Mouse (Mus musculus): ENCODE data around the gene Trabd2b. TPM values are rescaled to one million over a fixed set of nuclear protein-coding genes. Genes with fewer than 3 reads are reported as not detected.

Trabd2b gene
- 0.97 and 1.2 TPM in 2 replicates for polyA plus RNA-seq (2015; fragmentation: Nextera tagmentation; extraction: Ambion mirVana)

DNA sequence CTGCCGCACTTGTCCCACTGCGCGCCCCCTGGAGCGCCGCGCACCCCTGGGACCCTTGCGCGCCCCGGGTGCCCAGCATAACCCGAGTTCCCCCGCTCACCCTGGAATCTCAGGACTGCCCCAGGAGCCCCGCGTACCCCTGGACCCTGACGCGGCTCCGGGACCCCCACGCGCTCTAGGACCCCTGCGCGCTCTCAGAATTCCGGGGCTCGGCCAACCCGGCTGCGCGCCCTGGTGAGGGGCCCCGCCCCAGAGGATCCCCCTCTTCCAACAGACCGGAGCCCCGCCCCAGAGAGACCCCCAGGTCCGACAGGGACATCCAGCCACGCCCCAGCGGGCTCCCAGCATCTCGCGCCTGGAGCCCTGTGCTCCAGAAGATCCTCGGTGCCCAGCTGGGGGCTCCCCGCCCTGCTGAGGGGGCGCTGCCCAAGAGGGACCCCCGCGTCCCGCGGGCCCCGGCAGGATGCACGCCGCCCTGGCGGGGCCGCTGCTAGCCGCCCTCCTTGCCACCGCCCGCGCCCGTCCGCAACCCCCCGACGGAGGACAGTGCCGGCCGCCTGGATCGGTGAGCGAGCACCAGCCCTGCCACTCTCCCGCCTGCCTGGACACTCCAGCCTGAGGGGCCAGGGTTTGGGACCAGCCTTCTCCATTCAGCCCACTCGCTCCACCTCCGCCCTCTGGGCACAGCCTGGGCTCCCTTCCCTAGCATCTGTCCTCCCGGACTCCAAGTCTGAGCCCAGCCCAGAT lies at the start of gene Trabd2b:
Gene Trabd2b, plus strand, starts transcription at position 370 of the 747 bp plus-strand sequence.
- H3K9me3 ChIP-seq (replicated peaks; ENCODE audit: control insufficient read depth, low read length) = no peaks in the 10 kb centered on the region
- peaks cover 2% of the 10 kb centered on the region; the same call in 1 of the 2 replicates for H3K4me1 ChIP-seq (ENCODE audit: control insufficient read depth, insufficient read depth, low read length)
- H3K9ac ChIP-seq (ENCODE audit: low read length) = peak within 1 kb of the TSS; percentile 80
- ATAC-seq (ENCODE audit: insufficient read depth, low FRiP score) = peak; percentile 48
- peak within 1 kb of the TSS; percentile 73 for H3K4me3 ChIP-seq (replicated peaks; ENCODE audit: low read length)
- peak within 1 kb of the TSS; percentile 79 for H3K27ac ChIP-seq (ENCODE audit: low read length)
- no peaks in the 10 kb centered on the region for H3K36me3 ChIP-seq (ENCODE audit: control insufficient read depth, insufficient read depth, low read length)
- H3K27me3 ChIP-seq (ENCODE audit: control insufficient read depth, insufficient read depth, low read length) = peaks cover 7% of the 10 kb centered on the region; the same call in 1 of the 2 replicates
- under 1% methylated on average over 60 of the region's 61 CpGs for WGBS
- H3K4me2 ChIP-seq (ENCODE audit: low read depth, low read length) = peak within 1 kb of the TSS; percentile 89

GRCm38 (mm10) chr4:114357420-114357819 lies 49.1 kb upstream of the Trabd2b start:
- Histone ChIP-seq H3K4me2 (ENCODE audit: low read depth, low read length) (no peak overlapping the region), H3K27me3 (ENCODE audit: control insufficient read depth, insufficient read depth, low read length) (no peaks in the 10 kb centered on the region), H3K9ac (ENCODE audit: low read length) (no peak overlapping the region), H3K27ac (ENCODE audit: low read length) (no peak overlapping the region), H3K36me3 (ENCODE audit: control insufficient read depth, insufficient read depth, low read length) (no peaks in the 10 kb centered on the region), H3K4me3 (replicated peaks; ENCODE audit: low read length) (no peak overlapping the region), H3K4me1 (ENCODE audit: control insufficient read depth, insufficient read depth, low read length) (no peaks in the 10 kb centered on the region), H3K9me3 (replicated peaks; ENCODE audit: control insufficient read depth, low read length) (no peaks in the 10 kb centered on the region)
- 20% methylated on average over 4 of the region's 4 CpGs for WGBS
- ATAC-seq (ENCODE audit: insufficient read depth, low FRiP score) = no peak

DNA sequence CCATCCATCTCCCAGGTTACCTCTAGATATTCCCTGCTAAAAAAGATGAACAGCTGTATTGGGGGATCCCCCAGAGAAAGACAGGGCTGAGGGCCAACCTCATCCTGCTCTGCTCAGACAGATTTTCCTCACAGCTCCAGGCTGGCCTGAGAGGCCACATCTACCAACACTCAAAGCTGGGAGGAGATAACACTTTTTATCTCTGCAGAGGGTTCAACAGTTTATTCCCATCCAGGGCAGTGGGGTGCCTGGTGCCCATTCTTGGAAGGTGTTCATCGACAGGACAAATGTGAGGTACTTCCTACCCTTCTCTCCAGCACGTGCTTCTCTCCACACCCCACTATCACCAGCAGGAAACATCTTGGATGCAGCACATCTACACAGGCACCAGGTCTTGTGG lies 47.6 kb upstream of the Trabd2b start:
- Histone ChIP-seq H3K4me3 (replicated peaks; ENCODE audit: low read length) (no peak overlapping the region), H3K4me1 (ENCODE audit: control insufficient read depth, insufficient read depth, low read length) (no peaks in the 10 kb centered on the region), H3K27ac (ENCODE audit: low read length) (no peak overlapping the region), H3K9ac (ENCODE audit: low read length) (no peak overlapping the region), H3K27me3 (ENCODE audit: control insufficient read depth, insufficient read depth, low read length) (no peaks in the 10 kb centered on the region), H3K4me2 (ENCODE audit: low read depth, low read length) (no peak overlapping the region), H3K36me3 (ENCODE audit: control insufficient read depth, insufficient read depth, low read length) (no peaks in the 10 kb centered on the region), H3K9me3 (replicated peaks; ENCODE audit: control insufficient read depth, low read length) (no peaks in the 10 kb centered on the region)
- WGBS = 60% methylated on average over 2 of the region's 2 CpGs
- ATAC-seq (ENCODE audit: insufficient read depth, low FRiP score) = no peak

- ATAC-seq (ENCODE audit: insufficient read depth, low FRiP score) = no peak
- H3K9me3 ChIP-seq (replicated peaks; ENCODE audit: control insufficient read depth, low read length) = no peaks in the 10 kb centered on the region
These were observed 46.7 kb upstream of the Trabd2b start for GRCm38 (mm10) chr4:114359818-114360217.

DNA sequence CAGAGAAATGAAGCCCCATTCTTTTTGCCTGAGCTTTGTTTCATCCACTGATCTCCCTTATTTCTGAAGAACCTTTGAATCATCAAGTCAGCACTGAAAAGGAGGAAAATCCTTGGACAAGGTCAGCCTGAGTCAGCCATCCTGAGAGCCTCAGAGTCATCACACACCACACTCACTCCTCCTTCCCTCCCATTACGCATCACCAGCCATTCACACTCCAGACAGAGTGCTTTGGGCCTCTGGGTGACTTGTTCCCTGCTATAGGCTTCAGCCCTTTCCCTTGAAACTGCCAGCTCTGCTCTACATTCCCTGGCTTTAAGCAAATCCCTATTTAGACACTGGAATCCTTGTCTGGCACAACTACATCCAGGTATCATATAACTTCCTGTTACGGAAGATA lies 45.2 kb upstream of the Trabd2b start:
- no peaks in the 10 kb centered on the region for H3K27me3 ChIP-seq (ENCODE audit: control insufficient read depth, insufficient read depth, low read length)
- H3K36me3 ChIP-seq (ENCODE audit: control insufficient read depth, insufficient read depth, low read length) = no peaks in the 10 kb centered on the region
- H3K4me1 ChIP-seq (ENCODE audit: control insufficient read depth, insufficient read depth, low read length) = no peaks in the 10 kb centered on the region
- no peak overlapping the region for H3K27ac ChIP-seq (ENCODE audit: low read length)
- no peak overlapping the region for H3K9ac ChIP-seq (ENCODE audit: low read length)
- H3K9me3 ChIP-seq (replicated peaks; ENCODE audit: control insufficient read depth, low read length) = no peaks in the 10 kb centered on the region
- ATAC-seq (ENCODE audit: insufficient read depth, low FRiP score) = no peak
- 78% methylated on average over 2 of the region's 2 CpGs for WGBS
- H3K4me2 ChIP-seq (ENCODE audit: low read depth, low read length) = no peak overlapping the region
- H3K4me3 ChIP-seq (replicated peaks; ENCODE audit: low read length) = no peak overlapping the region

More at GRCm38 (mm10) chr4:114359818-114360217, 46.7 kb upstream of the Trabd2b start:
- Histone ChIP-seq H3K27ac (ENCODE audit: low read length) (no peak overlapping the region), H3K36me3 (ENCODE audit: control insufficient read depth, insufficient read depth, low read length) (no peaks in the 10 kb centered on the region), H3K4me1 (ENCODE audit: control insufficient read depth, insufficient read depth, low read length) (no peaks in the 10 kb centered on the region), H3K4me3 (replicated peaks; ENCODE audit: low read length) (no peak overlapping the region), H3K4me2 (ENCODE audit: low read depth, low read length) (no peak overlapping the region), H3K27me3 (ENCODE audit: control insufficient read depth, insufficient read depth, low read length) (no peaks in the 10 kb centered on the region), H3K9ac (ENCODE audit: low read length) (no peak overlapping the region)
- 93% methylated on average over 1 of the region's 1 CpGs for WGBS

DNA sequence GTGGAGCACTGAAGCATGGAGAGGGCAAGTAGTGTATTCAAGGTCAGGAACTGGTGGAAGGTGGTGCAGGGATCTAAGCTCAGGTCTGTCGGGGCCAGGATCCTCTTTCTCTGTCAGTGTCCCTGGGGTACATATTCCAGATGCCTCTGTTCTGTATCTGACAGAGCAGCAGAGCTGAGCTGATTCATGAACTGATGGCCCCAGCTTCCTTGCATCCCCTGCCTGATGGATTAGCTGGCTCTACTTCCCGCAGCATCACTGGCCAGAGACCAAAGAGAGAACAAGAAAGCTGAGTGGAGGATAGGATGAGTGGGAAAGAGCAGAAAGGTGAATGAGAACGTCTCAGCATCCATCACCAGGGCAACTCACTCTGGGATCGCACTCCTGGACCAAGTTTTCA lies 41.5 kb upstream of the Trabd2b start:
- no peak for ATAC-seq (ENCODE audit: insufficient read depth, low FRiP score)
- H3K36me3 ChIP-seq (ENCODE audit: control insufficient read depth, insufficient read depth, low read length) = no peaks in the 10 kb centered on the region
- H3K27me3 ChIP-seq (ENCODE audit: control insufficient read depth, insufficient read depth, low read length) = no peaks in the 10 kb centered on the region
- no peak overlapping the region for H3K27ac ChIP-seq (ENCODE audit: low read length)
- 65% methylated on average over 4 of the region's 4 CpGs for WGBS
- no peak overlapping the region for H3K4me3 ChIP-seq (replicated peaks; ENCODE audit: low read length)
- no peak overlapping the region for H3K9ac ChIP-seq (ENCODE audit: low read length)
- H3K4me2 ChIP-seq (ENCODE audit: low read depth, low read length) = no peak overlapping the region
- H3K4me1 ChIP-seq (ENCODE audit: control insufficient read depth, insufficient read depth, low read length) = 0 out of 2 replicates have a peak, but pooled peaks cover 4% of the 10 kb centered on the region
- H3K9me3 ChIP-seq (replicated peaks; ENCODE audit: control insufficient read depth, low read length) = no peaks in the 10 kb centered on the region

- no peak overlapping the region for H3K27ac ChIP-seq (ENCODE audit: low read length)
- no peaks in the 10 kb centered on the region for H3K36me3 ChIP-seq (ENCODE audit: control insufficient read depth, insufficient read depth, low read length)
- no peak for ATAC-seq (ENCODE audit: insufficient read depth, low FRiP score)
- H3K4me3 ChIP-seq (replicated peaks; ENCODE audit: low read length) = no peak overlapping the region
- H3K27me3 ChIP-seq (ENCODE audit: control insufficient read depth, insufficient read depth, low read length) = no peaks in the 10 kb centered on the region
- no peak overlapping the region for H3K4me2 ChIP-seq (ENCODE audit: low read depth, low read length)
- no peaks in the 10 kb centered on the region for H3K9me3 ChIP-seq (replicated peaks; ENCODE audit: control insufficient read depth, low read length)
- H3K4me1 ChIP-seq (ENCODE audit: control insufficient read depth, insufficient read depth, low read length) = 0 out of 2 replicates have a peak, but pooled peaks cover 4% of the 10 kb centered on the region
- no peak overlapping the region for H3K9ac ChIP-seq (ENCODE audit: low read length)
These were observed 40.9 kb upstream of the Trabd2b start for GRCm38 (mm10) chr4:114365595-114365994.

GRCm38 (mm10) chr4:114367005-114367404 lies 39.5 kb upstream of the Trabd2b start:
- 57% methylated on average over 2 of the region's 2 CpGs for WGBS
- H3K36me3 ChIP-seq (ENCODE audit: control insufficient read depth, insufficient read depth, low read length) = no peaks in the 10 kb centered on the region
- no peak for ATAC-seq (ENCODE audit: insufficient read depth, low FRiP score)
- no peak overlapping the region for H3K4me2 ChIP-seq (ENCODE audit: low read depth, low read length)
- no peaks in the 10 kb centered on the region for H3K27me3 ChIP-seq (ENCODE audit: control insufficient read depth, insufficient read depth, low read length)
- H3K9me3 ChIP-seq (replicated peaks; ENCODE audit: control insufficient read depth, low read length) = no peaks in the 10 kb centered on the region
- 0 out of 2 replicates have a peak, but pooled peaks cover 4% of the 10 kb centered on the region for H3K4me1 ChIP-seq (ENCODE audit: control insufficient read depth, insufficient read depth, low read length)
- no peak overlapping the region for H3K9ac ChIP-seq (ENCODE audit: low read length)
- H3K27ac ChIP-seq (ENCODE audit: low read length) = no peak overlapping the region
- H3K4me3 ChIP-seq (replicated peaks; ENCODE audit: low read length) = no peak overlapping the region

DNA sequence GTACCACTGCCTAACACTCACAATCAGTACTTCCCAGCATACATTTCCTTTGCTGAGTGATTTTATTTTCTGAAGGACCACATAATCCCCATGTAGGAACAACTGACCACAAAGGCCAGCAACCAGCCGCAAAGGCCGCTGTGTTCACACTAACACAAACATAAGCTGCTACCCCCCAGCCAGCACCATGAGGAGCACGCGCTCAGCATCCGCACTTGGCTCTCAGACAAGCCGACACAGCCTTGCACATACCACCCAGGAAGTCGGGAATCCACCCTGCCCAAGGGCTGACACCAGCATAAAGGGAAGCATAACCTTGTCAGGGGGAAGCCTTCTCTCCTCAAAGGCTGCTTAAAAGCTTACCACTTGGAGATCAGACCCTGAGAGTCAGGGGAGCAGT lies 38.7 kb upstream of the Trabd2b start:
- Histone ChIP-seq H3K4me1 (ENCODE audit: control insufficient read depth, insufficient read depth, low read length) (0 out of 2 replicates have a peak, but pooled peaks cover 4% of the 10 kb centered on the region), H3K4me2 (ENCODE audit: low read depth, low read length) (no peak overlapping the region), H3K36me3 (ENCODE audit: control insufficient read depth, insufficient read depth, low read length) (no peaks in the 10 kb centered on the region), H3K9ac (ENCODE audit: low read length) (no peak overlapping the region), H3K27me3 (ENCODE audit: control insufficient read depth, insufficient read depth, low read length) (no peaks in the 10 kb centered on the region), H3K27ac (ENCODE audit: low read length) (no peak overlapping the region; the same call in 1 of the 2 replicates), H3K4me3 (replicated peaks; ENCODE audit: low read length) (no peak overlapping the region), H3K9me3 (replicated peaks; ENCODE audit: control insufficient read depth, low read length) (no peaks in the 10 kb centered on the region)
- peak; percentile 77 for ATAC-seq (ENCODE audit: insufficient read depth, low FRiP score)
- 28% methylated on average over 7 of the region's 7 CpGs for WGBS

All from stomach, embryonic 16.5 days (tissue).